Mouse (Mus musculus): ENCODE data around the gene Cacng8. TPM values are rescaled to one million over a fixed set of nuclear protein-coding genes. Genes with fewer than 3 reads are reported as not detected.
A peak's percentile ranks its signal among the peaks of the same experiment; 100 is the strongest.

Gene Cacng8
- polyA plus RNA-seq, 1 experiment, result 0.82 TPM

DNA sequence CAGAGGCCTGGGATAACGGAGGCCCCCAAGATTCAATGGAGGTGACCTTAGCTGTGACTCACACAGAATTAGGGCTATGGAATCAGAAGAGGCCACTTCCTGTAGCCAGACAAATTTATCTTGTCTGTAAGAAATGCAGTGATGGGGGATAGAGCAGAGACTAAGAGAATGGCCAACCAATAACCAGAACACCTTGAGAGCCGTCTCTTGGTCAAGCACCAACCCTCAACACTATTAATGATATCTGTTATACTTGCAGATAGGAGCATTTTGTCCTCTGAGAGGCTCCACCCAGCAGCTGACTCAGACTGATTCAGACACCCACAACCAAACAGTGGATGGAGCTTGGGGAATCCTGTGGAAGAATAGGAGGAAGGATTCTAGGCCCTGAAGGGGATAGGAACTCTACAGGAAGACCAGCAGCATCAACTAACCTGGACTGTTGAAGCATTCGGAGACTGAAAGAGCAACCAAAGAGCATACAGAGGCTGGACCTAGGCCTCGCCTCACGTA lies 5.6 kb upstream of the Cacng8 start:
- Histone ChIP-seq H3K27me3 (ENCODE audit: control insufficient read depth, insufficient read depth, low read length) (no peaks in the 10 kb centered on the region), H3K4me3 (ENCODE audit: control insufficient read depth, insufficient read depth, low read length) (no peak overlapping the region), H3K36me3 (ENCODE audit: control insufficient read depth, insufficient read depth, low read length) (no peaks in the 10 kb centered on the region), H3K27ac (ENCODE audit: control insufficient read depth, insufficient read depth, low read length) (no peak overlapping the region), H3K4me1 (replicated peaks; ENCODE audit: control insufficient read depth, insufficient read depth, low read length) (no peaks in the 10 kb centered on the region)
- WGBS, result 96% methylated on average over 5 of the region's 5 CpGs
- TF ChIP-seq POLR2A (IDR thresholded peaks at IDR 0.05; ENCODE audit: control insufficient read depth, extremely low read depth, insufficient read depth, low read length, poor library complexity) (no peak), CTCF (IDR thresholded peaks at IDR 0.05; ENCODE audit: borderline replicate concordance, control insufficient read depth, extremely low read depth, insufficient read depth, low read length, poor library complexity) (no peak)
- DNase-seq, result no peak

DNA sequence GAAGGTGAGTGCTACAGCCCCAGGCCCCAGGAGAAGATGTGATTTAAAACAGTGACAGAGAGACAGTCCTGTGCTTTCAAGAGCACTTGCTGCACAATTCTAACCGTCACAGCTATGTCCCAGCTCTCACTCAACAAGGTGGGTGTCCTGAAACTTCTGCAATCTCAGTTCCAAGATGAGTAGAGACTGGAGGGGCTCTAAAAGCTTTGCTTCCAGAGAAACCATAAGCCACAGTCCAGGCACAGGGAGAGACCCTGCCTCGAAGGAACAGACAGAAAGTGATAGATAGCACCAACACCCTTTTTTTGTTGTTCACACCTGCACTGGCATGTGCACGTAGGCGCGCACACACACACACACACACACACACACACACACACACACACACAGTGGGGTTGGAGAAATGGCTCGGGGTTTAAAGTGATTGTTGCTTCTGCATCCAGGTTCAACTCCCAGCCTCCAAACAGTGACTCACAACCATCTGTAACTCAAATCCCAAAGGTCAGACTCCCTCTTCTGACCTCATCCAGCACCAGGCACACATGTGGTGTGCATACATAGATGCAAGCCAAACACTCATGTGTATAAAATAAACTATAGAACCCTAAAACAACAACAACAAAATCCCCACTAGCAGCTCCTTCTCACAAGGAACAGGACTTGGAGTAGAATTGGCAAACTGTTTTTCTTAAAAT lies 4.3 kb upstream of the Cacng8 start:
- WGBS, result 89% methylated on average over 6 of the region's 6 CpGs
- no peak for DNase-seq
- no peaks in the 10 kb centered on the region for H3K36me3 ChIP-seq (ENCODE audit: control insufficient read depth, insufficient read depth, low read length)

DNA sequence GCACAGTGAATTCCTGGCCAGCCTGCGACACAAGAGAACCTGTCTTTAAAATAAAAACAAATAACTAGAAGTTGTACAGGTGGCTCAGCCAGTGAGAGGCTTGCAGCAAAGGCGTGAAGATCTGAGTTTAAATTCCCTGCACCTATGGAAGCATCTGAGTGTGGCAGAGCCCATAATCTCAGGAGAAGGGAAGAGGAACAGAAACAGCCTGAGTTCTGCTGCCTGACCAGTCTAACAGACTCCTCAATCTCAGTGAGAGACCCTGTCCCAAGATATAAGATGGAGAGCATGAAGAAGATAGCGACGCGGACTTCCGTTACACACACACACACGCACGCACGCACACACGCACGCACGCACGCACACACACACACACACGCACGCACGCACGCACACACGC lies 2.7 kb upstream of the Cacng8 start:
- WGBS, result 87% methylated on average over 18 of the region's 18 CpGs
- TF ChIP-seq CTCF (IDR thresholded peaks at IDR 0.05; ENCODE audit: borderline replicate concordance, control insufficient read depth, extremely low read depth, insufficient read depth, low read length, poor library complexity) (no peak), POLR2A (IDR thresholded peaks at IDR 0.05; ENCODE audit: control insufficient read depth, extremely low read depth, insufficient read depth, low read length, poor library complexity) (no peak)
- H3K27me3 ChIP-seq (ENCODE audit: control insufficient read depth, insufficient read depth, low read length), result no peaks in the 10 kb centered on the region
- H3K36me3 ChIP-seq (ENCODE audit: control insufficient read depth, insufficient read depth, low read length), result no peaks in the 10 kb centered on the region
- no peak for DNase-seq
- H3K4me3 ChIP-seq (ENCODE audit: control insufficient read depth, insufficient read depth, low read length), result no peak overlapping the region
- no peaks in the 10 kb centered on the region for H3K4me1 ChIP-seq (replicated peaks; ENCODE audit: control insufficient read depth, insufficient read depth, low read length)
- H3K27ac ChIP-seq (ENCODE audit: control insufficient read depth, insufficient read depth, low read length), result no peak overlapping the region

More for the DNA sequence above, 4.3 kb upstream of the Cacng8 start:
- Histone ChIP-seq H3K27ac (ENCODE audit: control insufficient read depth, insufficient read depth, low read length) (no peak overlapping the region), H3K4me3 (ENCODE audit: control insufficient read depth, insufficient read depth, low read length) (no peak overlapping the region), H3K4me1 (replicated peaks; ENCODE audit: control insufficient read depth, insufficient read depth, low read length) (no peaks in the 10 kb centered on the region), H3K27me3 (ENCODE audit: control insufficient read depth, insufficient read depth, low read length) (no peaks in the 10 kb centered on the region)
- TF ChIP-seq CTCF (IDR thresholded peaks at IDR 0.05; ENCODE audit: borderline replicate concordance, control insufficient read depth, extremely low read depth, insufficient read depth, low read length, poor library complexity), result no peak
- TF ChIP-seq POLR2A (IDR thresholded peaks at IDR 0.05; ENCODE audit: control insufficient read depth, extremely low read depth, insufficient read depth, low read length, poor library complexity), result no peak

DNA sequence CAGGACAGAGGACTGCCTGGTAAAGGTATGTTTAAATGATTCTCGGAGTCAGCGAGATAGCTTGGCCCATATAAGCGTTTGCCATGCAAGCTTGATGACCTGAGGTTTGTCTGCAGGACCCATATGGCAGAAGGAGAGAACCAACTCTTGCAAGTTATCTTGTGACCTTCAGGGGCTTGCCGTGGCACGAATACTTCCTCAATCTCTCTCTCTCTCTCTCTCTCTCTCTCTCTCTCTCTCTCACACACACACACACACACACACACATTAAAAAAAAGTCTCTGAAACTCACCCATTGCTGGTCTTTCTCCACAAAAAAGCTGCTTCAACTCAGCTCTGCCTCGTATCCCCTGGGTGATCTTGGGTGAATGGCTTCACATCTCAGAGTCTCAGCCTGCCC lies 1.6 kb upstream of the Cacng8 start:
- 25% methylated on average over 6 of the region's 6 CpGs for WGBS
- H3K4me3 ChIP-seq (ENCODE audit: control insufficient read depth, insufficient read depth, low read length), result no peak overlapping the region
- H3K36me3 ChIP-seq (ENCODE audit: control insufficient read depth, insufficient read depth, low read length), result no peaks in the 10 kb centered on the region
- H3K27ac ChIP-seq (ENCODE audit: control insufficient read depth, insufficient read depth, low read length), result no peak overlapping the region
- no peak for DNase-seq
- TF ChIP-seq POLR2A (IDR thresholded peaks at IDR 0.05; ENCODE audit: control insufficient read depth, extremely low read depth, insufficient read depth, low read length, poor library complexity) (no peak), CTCF (IDR thresholded peaks at IDR 0.05; ENCODE audit: borderline replicate concordance, control insufficient read depth, extremely low read depth, insufficient read depth, low read length, poor library complexity) (no peak)
- H3K27me3 ChIP-seq (ENCODE audit: control insufficient read depth, insufficient read depth, low read length), result no peaks in the 10 kb centered on the region
- H3K4me1 ChIP-seq (replicated peaks; ENCODE audit: control insufficient read depth, insufficient read depth, low read length), result no peaks in the 10 kb centered on the region

DNA sequence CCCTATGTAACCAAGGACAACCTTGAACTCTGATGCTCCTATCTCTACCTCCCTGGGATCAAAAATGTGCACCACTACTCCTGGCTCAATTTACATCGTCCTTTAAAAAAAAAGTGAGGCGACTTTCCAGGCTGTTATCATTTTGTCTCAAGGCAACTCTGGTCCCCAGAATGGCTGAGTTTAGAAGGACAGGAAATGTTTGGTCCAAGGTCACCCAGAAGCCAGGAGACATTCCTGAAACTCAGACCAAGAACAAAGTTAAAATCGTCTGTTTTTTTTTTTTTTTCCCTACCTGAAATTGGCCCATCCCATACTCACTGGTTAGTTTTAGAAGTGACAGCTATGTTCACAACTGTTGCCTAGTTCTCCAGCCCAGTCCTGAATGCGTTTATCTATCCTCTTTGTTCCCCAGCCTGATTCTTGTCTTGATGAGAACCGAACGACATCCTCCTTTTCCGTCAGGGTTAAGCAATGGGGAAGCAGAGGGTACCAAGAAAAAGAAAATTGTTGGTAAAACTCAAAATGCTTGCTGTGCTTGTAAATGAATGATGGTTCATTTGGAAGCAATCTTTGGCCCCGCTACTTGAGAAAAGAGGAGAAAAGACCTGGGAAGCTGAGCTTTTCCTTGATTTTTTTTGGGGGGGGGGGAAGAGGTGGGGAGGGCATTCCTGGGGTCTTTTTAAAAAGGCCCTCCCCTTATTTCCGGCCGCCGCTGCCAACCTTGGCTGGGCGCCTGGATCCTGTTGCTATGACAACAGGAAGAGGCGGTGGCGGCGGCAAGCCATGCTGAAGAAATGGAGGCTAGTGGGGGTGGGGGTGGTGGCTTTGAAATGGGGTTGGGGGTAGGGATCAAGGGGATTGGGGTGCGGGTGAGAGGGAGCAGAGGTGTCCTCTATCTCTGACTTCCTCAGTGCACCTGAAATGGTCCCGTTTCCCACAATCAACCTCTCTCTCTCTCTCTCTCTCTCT lies 755 bp upstream of the Cacng8 start:
- H3K4me1 ChIP-seq (replicated peaks; ENCODE audit: control insufficient read depth, insufficient read depth, low read length), result no peaks in the 10 kb centered on the region
- no peaks in the 10 kb centered on the region for H3K36me3 ChIP-seq (ENCODE audit: control insufficient read depth, insufficient read depth, low read length)
- peak; percentile 21 for DNase-seq
- H3K27me3 ChIP-seq (ENCODE audit: control insufficient read depth, insufficient read depth, low read length), result no peaks in the 10 kb centered on the region
- no peak for TF ChIP-seq CTCF (IDR thresholded peaks at IDR 0.05; ENCODE audit: borderline replicate concordance, control insufficient read depth, extremely low read depth, insufficient read depth, low read length, poor library complexity)
- no peak for TF ChIP-seq POLR2A (IDR thresholded peaks at IDR 0.05; ENCODE audit: control insufficient read depth, extremely low read depth, insufficient read depth, low read length, poor library complexity)
- no peak overlapping the region for H3K4me3 ChIP-seq (ENCODE audit: control insufficient read depth, insufficient read depth, low read length)
- H3K27ac ChIP-seq (ENCODE audit: control insufficient read depth, insufficient read depth, low read length), result no peak overlapping the region
- 4% methylated on average over 16 of the region's 17 CpGs for WGBS

DNA sequence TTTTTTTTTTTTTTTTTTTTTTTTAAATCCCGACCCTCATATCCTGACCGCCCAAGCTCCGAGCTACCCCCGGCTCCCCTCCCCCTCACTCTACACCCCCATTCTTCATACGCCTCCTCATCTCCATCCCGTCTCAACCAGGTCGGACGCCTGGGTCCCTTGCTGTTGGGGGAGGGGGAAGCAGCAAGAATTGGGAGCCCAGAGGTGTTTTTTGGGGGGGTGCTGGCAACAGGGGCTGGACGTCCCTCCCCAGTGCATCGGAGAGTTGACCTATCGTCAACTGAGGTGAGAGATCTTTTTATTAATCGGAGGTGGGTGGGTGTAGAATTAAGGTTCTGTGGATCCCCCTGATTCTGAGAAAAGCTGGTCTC lies 583 bp downstream of the Cacng8 start:
- DNase-seq, result no peak
- no peaks in the 10 kb centered on the region for H3K4me1 ChIP-seq (replicated peaks; ENCODE audit: control insufficient read depth, insufficient read depth, low read length)
- H3K4me3 ChIP-seq (ENCODE audit: control insufficient read depth, insufficient read depth, low read length), result no peak overlapping the region
- TF ChIP-seq CTCF (IDR thresholded peaks at IDR 0.05; ENCODE audit: borderline replicate concordance, control insufficient read depth, extremely low read depth, insufficient read depth, low read length, poor library complexity) (no peak), POLR2A (IDR thresholded peaks at IDR 0.05; ENCODE audit: control insufficient read depth, extremely low read depth, insufficient read depth, low read length, poor library complexity) (no peak)
- no peaks in the 10 kb centered on the region for H3K27me3 ChIP-seq (ENCODE audit: control insufficient read depth, insufficient read depth, low read length)
- 29% methylated on average over 12 of the region's 12 CpGs for WGBS
- no peak overlapping the region for H3K27ac ChIP-seq (ENCODE audit: control insufficient read depth, insufficient read depth, low read length)
- H3K36me3 ChIP-seq (ENCODE audit: control insufficient read depth, insufficient read depth, low read length), result no peaks in the 10 kb centered on the region

All from thymus, adult 2 months (tissue).